14 mouse cellular contexts compared by ENCODE assay signal in genomic region chr5:124076559-124076958, GRCm38 (mm10). TPM values are rescaled to one million over a fixed set of nuclear protein-coding genes. Genes with fewer than 3 reads are reported as not detected.
DNase-seq lines count a peak whose midpoint lies in the region; ATAC-seq and TF ChIP-seq lines count a peak whose summit lies in the region.
"Had no signal": no experiment of that assay in that cellular context is flagged by ENCODE, and none has a peak within 500 bp of the region (broad histone marks: within the 10 kb centered on the region; RNA-seq: fewer than 3 reads in every experiment).

No protein-coding gene starts in this region.

- no peaks in the 10 kb centered on the region for H3K9me3 ChIP-seq in liver, embryonic 11.5 days (ENCODE audit: control insufficient read depth, low read length)
- H3K9me3 ChIP-seq in stomach, embryonic 16.5 days (replicated peaks; ENCODE audit: control insufficient read depth, low read length): no peaks in the 10 kb centered on the region
- no peaks in the 10 kb centered on the region for H3K9me3 ChIP-seq in lung, postnatal 0 days (ENCODE audit: low read length)
- H3K9me3 ChIP-seq: neural tube, embryonic 13.5 days had no signal

- H3K4me3 ChIP-seq in spleen, adult 2 months (ENCODE audit: extremely low read depth, insufficient read depth, insufficient read length): no peak overlapping the region
- H3K4me3 ChIP-seq in liver, embryonic 11.5 days (ENCODE audit: low read depth, low read length): no peak overlapping the region
- H3K4me3 ChIP-seq in stomach, embryonic 16.5 days (replicated peaks; ENCODE audit: low read length): no peak overlapping the region
- no peak overlapping the region for H3K4me3 ChIP-seq in lung, postnatal 0 days (ENCODE audit: low read depth, low read length)
- H3K4me3 ChIP-seq: layer of hippocampus, adult 2 months; neural tube, embryonic 13.5 days had no signal

- H3K9ac ChIP-seq in liver, embryonic 11.5 days (ENCODE audit: low read depth, low read length): no peak overlapping the region
- no peak overlapping the region for H3K9ac ChIP-seq in stomach, embryonic 16.5 days (ENCODE audit: low read length)
- H3K9ac ChIP-seq in lung, postnatal 0 days (replicated peaks; ENCODE audit: low read depth): no peak overlapping the region
- H3K9ac ChIP-seq: neural tube, embryonic 13.5 days had no signal

- DNase-seq in spleen, adult 2 months (ENCODE audit: low read depth in 1 of 2, low spot score in 2 of 2): no peak
- DNase-seq in spleen, postnatal 14 days (ENCODE audit: low spot score in 2 of 2): no peak
- peak; percentile 76 for DNase-seq in ZHBTc4 (ENCODE audit: low read depth, low spot score)
- DNase-seq in liver, embryonic 11.5 days (ENCODE audit: low spot score): no peak
- no peak for DNase-seq in left cerebral cortex, postnatal 36 days (ENCODE audit: low spot score in 2 of 2)
- no peak for DNase-seq in right cerebral cortex, adult 18-20 months
- DNase-seq in lung, postnatal 0 days (ENCODE audit: low spot score): no peak
- DNase-seq: heart, postnatal 14 days; lung, adult 18-20 months; retina, postnatal 1 day had no signal

- TF ChIP-seq EP300 in lung, postnatal 0 days (IDR thresholded peaks at IDR 0.05): no peak

- peaks cover 30% of the 10 kb centered on the region; the same call in 1 of the 2 replicates for H3K4me1 ChIP-seq in spleen, adult 2 months (ENCODE audit: control insufficient read depth, insufficient read depth, insufficient read length)
- peaks cover 54% of the 10 kb centered on the region for H3K4me1 ChIP-seq in liver, embryonic 11.5 days (replicated peaks; ENCODE audit: control insufficient read depth, insufficient read depth, low read length)
- H3K4me1 ChIP-seq in stomach, embryonic 16.5 days (ENCODE audit: control insufficient read depth, insufficient read depth, low read length): peaks cover 15% of the 10 kb centered on the region
- no peaks in the 10 kb centered on the region for H3K4me1 ChIP-seq in lung, postnatal 0 days (ENCODE audit: insufficient read depth, low read depth, low read length)

- no peak overlapping the region for H3K4me2 ChIP-seq in liver, embryonic 11.5 days
- no peak overlapping the region for H3K4me2 ChIP-seq in stomach, embryonic 16.5 days (ENCODE audit: low read depth, low read length)
- H3K4me2 ChIP-seq in lung, postnatal 0 days (replicated peaks; ENCODE audit: low read depth, low read length): no peak overlapping the region
- H3K4me2 ChIP-seq: neural tube, embryonic 13.5 days had no signal

- no peaks in the 10 kb centered on the region for H3K27me3 ChIP-seq in spleen, adult 2 months (ENCODE audit: control insufficient read depth, insufficient read depth, low read length)
- no peaks in the 10 kb centered on the region for H3K27me3 ChIP-seq in liver, embryonic 11.5 days (replicated peaks; ENCODE audit: control insufficient read depth, insufficient read depth, low read length)
- H3K27me3 ChIP-seq in stomach, embryonic 16.5 days (ENCODE audit: control insufficient read depth, insufficient read depth, low read length): no peaks in the 10 kb centered on the region
- no peaks in the 10 kb centered on the region for H3K27me3 ChIP-seq in lung, postnatal 0 days (replicated peaks; ENCODE audit: insufficient read depth, low read length)

- H3K36me3 ChIP-seq in spleen, adult 2 months (ENCODE audit: control insufficient read depth, insufficient read depth, low read length): no peaks in the 10 kb centered on the region
- H3K36me3 ChIP-seq in liver, embryonic 11.5 days (ENCODE audit: control insufficient read depth, insufficient read depth, low read length): no peaks in the 10 kb centered on the region
- no peaks in the 10 kb centered on the region for H3K36me3 ChIP-seq in stomach, embryonic 16.5 days (ENCODE audit: control insufficient read depth, insufficient read depth, low read length)
- H3K36me3 ChIP-seq in lung, postnatal 0 days (ENCODE audit: insufficient read depth, low read length): no peaks in the 10 kb centered on the region
- H3K36me3 ChIP-seq: neural tube, embryonic 13.5 days had no signal

- TF ChIP-seq POLR2A in spleen, adult 2 months (IDR thresholded peaks at IDR 0.05; ENCODE audit: low read depth, low read length): no peak

- WGBS in spleen, adult 2 months: 83% methylated on average over 9 of the region's 9 CpGs
- 58% methylated on average over 9 of the region's 9 CpGs for WGBS in liver, embryonic 11.5 days
- 42% methylated on average over 9 of the region's 9 CpGs for WGBS in stomach, embryonic 16.5 days
- WGBS in lung, postnatal 0 days: 54% methylated on average over 9 of the region's 9 CpGs

- TF ChIP-seq CTCF in spleen, adult 2 months (IDR thresholded peaks at IDR 0.05; ENCODE audit: extremely low read depth, insufficient read depth, insufficient read length, insufficient replicate concordance): no peak
- no peak for TF ChIP-seq CTCF in lung, postnatal 0 days (IDR thresholded peaks at IDR 0.05)

- peak overlapping the region; percentile 33; the same call in 1 of the 2 replicates for H3K27ac ChIP-seq in spleen, adult 2 months (ENCODE audit: insufficient read depth, low read length)
- H3K27ac ChIP-seq in liver, embryonic 11.5 days (ENCODE audit: low read depth, low read length): no peak overlapping the region
- H3K27ac ChIP-seq in stomach, embryonic 16.5 days (ENCODE audit: low read length): peak overlapping the region; percentile 75
- no peak overlapping the region for H3K27ac ChIP-seq in lung, postnatal 0 days (ENCODE audit: low read length)
- H3K27ac ChIP-seq: layer of hippocampus, adult 2 months; neural tube, embryonic 13.5 days had no signal

- ATAC-seq in liver, embryonic 11.5 days (replicated peaks; ENCODE audit: low FRiP score): peak; percentile 33; the same call in 1 of the 2 replicates
- peak; percentile 79; the same call in 1 of the 2 replicates for ATAC-seq in stomach, embryonic 16.5 days (ENCODE audit: insufficient read depth, low FRiP score)
- no peak for ATAC-seq in lung, postnatal 0 days
- ATAC-seq: inflammation-experienced regulatory T-cells, adult 6 months had no signal

- intact Hi-C loops in left cerebral cortex, postnatal 36 days (cut with DNase I): no loop called here

RNA-seq across cellular contexts. Expression of gene Abcb9, which starts 19.0 kb away (rescaled TPM):
- 7.0 and 7.8 TPM in 2 replicates for polyA plus RNA-seq in spleen, adult 2 months (2012; rRNA removed)
- polyA plus RNA-seq in liver, embryonic 11.5 days (2014; fragmentation: Nextera tagmentation; extraction: Ambion mirVana): 4.1 and 4.8 TPM in 2 replicates
- 3.2 and 3.7 TPM in 2 replicates for polyA plus RNA-seq in stomach, embryonic 16.5 days (2015; fragmentation: Nextera tagmentation; extraction: Ambion mirVana)
- 10 to 100 TPM; 55.9 to 57.5 TPM for total RNA-seq in left cerebral cortex, postnatal 36 days (2021)
- polyA plus RNA-seq in lung, postnatal 0 days (2015; fragmentation: Nextera tagmentation; extraction: Ambion mirVana): 2.6 and 3.1 TPM in 2 replicates

RNA-seq across cellular contexts. Expression of gene Ogfod2, which starts 35.5 kb away (rescaled TPM):
- 35.5 and 52.0 TPM in 2 replicates for polyA plus RNA-seq in spleen, adult 2 months (2012; rRNA removed)
- 23.3 and 29.0 TPM in 2 replicates for polyA plus RNA-seq in liver, embryonic 11.5 days (2014; fragmentation: Nextera tagmentation; extraction: Ambion mirVana)
- 27.7 and 30.2 TPM in 2 replicates for polyA plus RNA-seq in stomach, embryonic 16.5 days (2015; fragmentation: Nextera tagmentation; extraction: Ambion mirVana)
- 10 to 100 TPM; 37.3 to 37.8 TPM for total RNA-seq in left cerebral cortex, postnatal 36 days (2021)
- polyA plus RNA-seq in lung, postnatal 0 days (2015; fragmentation: Nextera tagmentation; extraction: Ambion mirVana): 27.4 and 29.4 TPM in 2 replicates

RNA-seq across cellular contexts. Expression of gene Arl6ip4, which starts 39.3 kb away (rescaled TPM):
- 28.2 and 36.0 TPM in 2 replicates for polyA plus RNA-seq in spleen, adult 2 months (2012; rRNA removed)
- polyA plus RNA-seq in liver, embryonic 11.5 days (2014; fragmentation: Nextera tagmentation; extraction: Ambion mirVana): 122 and 138 TPM in 2 replicates
- polyA plus RNA-seq in stomach, embryonic 16.5 days (2015; fragmentation: Nextera tagmentation; extraction: Ambion mirVana): 76.1 and 81.6 TPM in 2 replicates
- 10 to 100 TPM; 50.3 to 62.4 TPM for total RNA-seq in left cerebral cortex, postnatal 36 days (2021)
- 92.2 and 99.7 TPM in 2 replicates for polyA plus RNA-seq in lung, postnatal 0 days (2015; fragmentation: Nextera tagmentation; extraction: Ambion mirVana)

RNA-seq across cellular contexts. Expression of gene Vps37b, which starts 44.5 kb away (rescaled TPM):
- polyA plus RNA-seq in spleen, adult 2 months (2012; rRNA removed): 58.1 and 72.8 TPM in 2 replicates
- polyA plus RNA-seq in liver, embryonic 11.5 days (2014; fragmentation: Nextera tagmentation; extraction: Ambion mirVana): 31.3 TPM in 2 replicates
- 39.6 and 44.4 TPM in 2 replicates for polyA plus RNA-seq in stomach, embryonic 16.5 days (2015; fragmentation: Nextera tagmentation; extraction: Ambion mirVana)
- 10 to 100 TPM; 45.8 to 51.0 TPM for total RNA-seq in left cerebral cortex, postnatal 36 days (2021)
- polyA plus RNA-seq in lung, postnatal 0 days (2015; fragmentation: Nextera tagmentation; extraction: Ambion mirVana): 28.5 and 31.0 TPM in 2 replicates

Comparison
In these comparisons a context has a peak if more than half of its experiments do, and no peak if none do; other contexts are left out.
1. H3K27ac ChIP-seq: peak in spleen, adult 2 months (single experiment) and stomach, embryonic 16.5 days (single experiment); none in liver, embryonic 11.5 days (single experiment) and lung, postnatal 0 days (single experiment).